Mouse (Mus musculus) hindbrain, embryonic 14.5 days (tissue): ENCODE measurements around the gene 1110002E22Rik. TPM values are rescaled to one million over a fixed set of nuclear protein-coding genes. Genes with fewer than 3 reads are reported as not detected.

Experiments used
- ATAC-seq: fragments of 200-750 bp; cut with Nextera tagmentation; 2 replicates; pipeline ENCODE4 v1.8.0; 2017; ENCODE audit warnings: moderate number of reproducible peaks, mild to moderate bottlenecking, moderate TSS enrichment, moderate library complexity; ENCODE audit not compliant: low FRiP score
- DNase-seq: peaks from one replicate; pipeline ENCODE4 v3.0.0-alpha.2; 2015; ENCODE audit warnings: low spot score
- H3K27ac ChIP-seq: fragments of 300-500 bp; sonication (generic); 2 replicates; pipeline ENCODE4 v1.5.1; 2014; ENCODE audit warnings: mild to moderate bottlenecking, moderate library complexity
- H3K27me3 ChIP-seq: fragments of 300-500 bp; sonication (generic); 2 replicates; pipeline ENCODE4 v1.6.1; 2014; ENCODE audit warnings: mild to moderate bottlenecking, low read length, mixed read lengths; ENCODE audit not compliant: control insufficient read depth, insufficient read depth
- H3K36me3 ChIP-seq: fragments of 300-500 bp; sonication (generic); replicated peaks from 2 replicates; pipeline ENCODE4 v1.6.1; 2014; ENCODE audit not compliant: control insufficient read depth, insufficient read depth
- H3K4me1 ChIP-seq: fragments of 300-500 bp; sonication (generic); replicated peaks from 2 replicates; pipeline ENCODE4 v1.6.1; 2014; ENCODE audit warnings: antibody characterized with exemption, low read length, mixed read lengths; ENCODE audit not compliant: control insufficient read depth, insufficient read depth
- H3K4me2 ChIP-seq: fragments of 300-500 bp; sonication (generic); replicated peaks from 2 replicates; pipeline ENCODE4 v1.6.1; 2014; ENCODE audit warnings: mild to moderate bottlenecking, moderate library complexity
- H3K4me3 ChIP-seq: fragments of 300-500 bp; sonication (generic); replicated peaks from 2 replicates; pipeline ENCODE4 v1.5.1; 2014; ENCODE audit warnings: mild to moderate bottlenecking, low read length
- H3K9ac ChIP-seq: fragments of 300-500 bp; sonication (generic); 2 replicates; pipeline ENCODE4 v1.6.1; 2014
- H3K9me3 ChIP-seq: fragments of 300-500 bp; sonication (generic); 2 replicates; pipeline ENCODE4 v1.6.1; 2016; ENCODE audit warnings: low read length; ENCODE audit not compliant: control insufficient read depth
- WGBS: fragments of 180-500 bp; shearing (Covaris S2); extraction: QIAGEN DNeasy Blood & Tissue Kit; methylation state at CpG from one replicate; pipeline ENCODE4 v1.1.7; 2014; 5-methylcytosine and 5-hydroxymethylcytosine counted together
- polyA plus RNA-seq: library from polyadenylated mRNA; unstranded; fragments of >200 nt; fragmentation: Nextera tagmentation; extraction: Ambion mirVana; gene quantifications from 2 replicates; pipeline ENCODE4 v1.2.1, GENCODE M21; 2014

The 1110002E22Rik gene
- polyA plus RNA-seq, 1 experiment from 2014 or later = 0.07 TPM

DNA sequence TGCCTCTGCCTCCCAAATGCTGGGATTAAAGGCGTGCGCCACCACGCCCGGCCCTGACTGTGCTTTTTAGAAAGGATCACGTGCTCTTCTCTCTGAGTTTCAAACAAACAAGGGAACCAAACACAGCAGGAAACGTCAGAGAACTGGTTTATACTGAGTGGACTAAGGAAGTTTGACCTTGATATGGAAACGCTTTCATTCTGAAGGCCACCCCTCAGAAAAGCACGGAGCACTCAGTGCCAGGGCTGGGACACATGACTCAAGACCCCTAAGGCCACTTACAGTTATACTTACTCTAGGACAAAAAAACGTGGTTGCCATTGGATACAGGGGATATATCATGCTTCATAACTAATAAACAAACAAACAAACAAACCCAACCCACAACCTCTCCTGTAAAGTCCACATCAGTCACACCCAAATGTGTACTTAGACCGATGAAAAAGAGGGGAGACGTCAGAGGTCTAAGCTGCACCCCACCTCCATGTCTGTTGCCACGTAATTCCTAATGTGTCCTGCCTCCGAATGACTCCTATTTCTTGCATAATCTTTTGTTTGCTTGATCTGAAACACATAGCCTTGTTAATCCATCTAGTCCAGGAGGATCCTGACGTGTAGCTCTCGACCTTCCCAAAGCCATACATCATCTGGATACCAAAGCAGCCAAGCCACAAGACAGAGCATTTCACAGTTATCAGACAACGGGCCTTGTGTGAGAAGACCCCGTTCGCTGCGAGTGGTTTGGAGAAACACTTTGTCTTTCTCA lies 31.6 kb downstream of the 1110002E22Rik start:
- H3K27me3 ChIP-seq = no peaks in the 10 kb centered on the region
- no peak overlapping the region for H3K4me2 ChIP-seq
- DNase-seq = no peak
- no peaks in the 10 kb centered on the region for H3K9me3 ChIP-seq
- 0 out of 2 replicates have a peak, but pooled peaks cover 3% of the 10 kb centered on the region for H3K4me1 ChIP-seq
- 77% methylated on average over 19 of the region's 19 CpGs for WGBS
- no peaks in the 10 kb centered on the region for H3K36me3 ChIP-seq
- no peak overlapping the region for H3K27ac ChIP-seq
- no peak overlapping the region for H3K9ac ChIP-seq
- no peak overlapping the region for H3K4me3 ChIP-seq
- no peak for ATAC-seq

DNA sequence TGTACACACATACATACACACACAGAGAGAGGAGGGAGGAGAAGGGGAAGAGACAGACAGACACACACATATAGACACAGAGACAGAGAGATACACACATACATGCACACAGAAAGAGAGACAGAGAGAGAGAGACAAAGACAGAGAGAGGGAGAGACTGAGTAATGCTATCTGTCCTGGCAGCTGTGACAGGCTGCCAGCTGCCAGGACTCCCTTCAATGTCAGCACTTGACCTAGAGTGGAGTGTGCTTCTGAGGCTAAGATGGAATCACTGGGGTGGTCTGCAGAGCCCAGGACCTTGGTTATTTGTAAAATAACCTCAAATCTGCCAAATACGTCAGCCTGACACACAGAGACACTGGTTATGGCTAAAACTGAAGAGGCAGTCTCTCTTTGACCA lies 32.9 kb downstream of the 1110002E22Rik start:
- H3K4me2 ChIP-seq = no peak overlapping the region
- 78% methylated on average over 1 of the region's 1 CpGs for WGBS
- H3K4me1 ChIP-seq = 0 out of 2 replicates have a peak, but pooled peaks cover 3% of the 10 kb centered on the region
- H3K4me3 ChIP-seq = no peak overlapping the region
- no peak overlapping the region for H3K27ac ChIP-seq
- H3K9me3 ChIP-seq = no peaks in the 10 kb centered on the region
- ATAC-seq (no peak), DNase-seq (no peak)
- H3K36me3 ChIP-seq = no peaks in the 10 kb centered on the region
- no peak overlapping the region for H3K9ac ChIP-seq
- H3K27me3 ChIP-seq = no peaks in the 10 kb centered on the region

DNA sequence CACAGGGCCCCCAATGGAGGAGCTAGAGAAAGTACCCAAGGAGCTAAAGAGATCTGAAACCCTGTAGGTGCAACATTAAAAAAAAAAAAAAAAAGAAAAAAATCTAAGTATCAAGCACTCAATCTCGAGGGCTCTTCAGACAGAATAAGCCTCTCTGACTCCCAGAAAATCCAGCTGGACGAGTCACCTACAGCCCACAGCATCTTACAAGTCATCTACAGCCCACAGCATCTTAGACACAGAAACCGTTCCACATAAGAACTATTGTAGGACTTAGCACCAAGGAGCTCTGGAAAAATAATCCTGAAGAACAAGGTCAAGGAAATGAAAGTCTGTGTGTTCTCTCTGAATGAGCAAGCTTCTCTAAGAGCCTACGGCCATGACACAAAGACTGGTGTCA lies 37.1 kb downstream of the 1110002E22Rik start:
- Histone ChIP-seq H3K9me3 (no peaks in the 10 kb centered on the region), H3K9ac (no peak overlapping the region), H3K4me1 (no peaks in the 10 kb centered on the region), H3K4me2 (no peak overlapping the region), H3K4me3 (no peak overlapping the region), H3K27ac (no peak overlapping the region), H3K27me3 (no peaks in the 10 kb centered on the region), H3K36me3 (no peaks in the 10 kb centered on the region)
- DNase-seq (no peak), ATAC-seq (no peak)
- WGBS = 91% methylated on average over 4 of the region's 4 CpGs

DNA sequence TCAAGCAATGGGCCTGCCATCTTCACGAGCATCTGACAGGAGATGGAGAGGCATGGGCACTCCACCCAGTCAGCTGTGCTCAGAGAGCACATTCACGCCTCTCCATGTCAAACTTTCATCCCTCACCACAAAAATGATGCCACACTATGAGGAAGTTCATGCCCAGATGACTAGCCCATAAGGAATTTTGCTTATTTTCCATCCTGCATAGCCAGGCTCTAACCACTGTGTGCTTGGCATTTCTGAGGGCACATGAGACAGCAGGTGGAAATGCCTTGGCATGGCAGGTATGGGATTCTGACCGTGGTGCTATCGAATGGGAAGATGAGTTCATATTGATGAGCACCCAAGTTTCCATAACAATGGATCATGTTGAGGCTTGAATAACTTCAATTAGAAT lies 38.8 kb downstream of the 1110002E22Rik start:
- ATAC-seq (no peak), DNase-seq (no peak)
- no peak overlapping the region for H3K4me2 ChIP-seq
- H3K4me1 ChIP-seq = no peaks in the 10 kb centered on the region
- H3K36me3 ChIP-seq = no peaks in the 10 kb centered on the region
- WGBS = 91% methylated on average over 4 of the region's 4 CpGs
- no peak overlapping the region for H3K27ac ChIP-seq
- no peaks in the 10 kb centered on the region for H3K9me3 ChIP-seq
- H3K27me3 ChIP-seq = no peaks in the 10 kb centered on the region
- no peak overlapping the region for H3K9ac ChIP-seq
- H3K4me3 ChIP-seq = no peak overlapping the region

DNA sequence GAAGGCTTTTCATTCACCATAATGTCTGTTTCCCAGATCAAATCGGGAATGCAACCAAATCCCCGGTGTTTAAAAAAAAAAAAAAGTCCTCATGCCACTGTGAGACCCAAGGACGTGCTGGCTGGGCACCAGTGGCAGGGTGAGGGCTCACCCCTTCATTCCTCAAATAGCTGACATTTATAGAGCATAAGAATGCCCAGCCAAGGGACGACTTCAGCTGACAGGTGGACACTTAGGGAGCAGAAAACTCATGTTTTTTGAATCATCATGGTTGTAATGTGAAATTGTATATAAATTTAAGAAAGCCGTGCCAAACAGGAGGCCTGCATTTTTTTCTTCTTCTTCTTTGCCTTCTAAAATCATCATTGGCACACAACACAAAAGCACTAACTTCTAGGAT lies 40.2 kb downstream of the 1110002E22Rik start:
- no peaks in the 10 kb centered on the region for H3K4me1 ChIP-seq
- 70% methylated on average over 5 of the region's 5 CpGs for WGBS

DNA sequence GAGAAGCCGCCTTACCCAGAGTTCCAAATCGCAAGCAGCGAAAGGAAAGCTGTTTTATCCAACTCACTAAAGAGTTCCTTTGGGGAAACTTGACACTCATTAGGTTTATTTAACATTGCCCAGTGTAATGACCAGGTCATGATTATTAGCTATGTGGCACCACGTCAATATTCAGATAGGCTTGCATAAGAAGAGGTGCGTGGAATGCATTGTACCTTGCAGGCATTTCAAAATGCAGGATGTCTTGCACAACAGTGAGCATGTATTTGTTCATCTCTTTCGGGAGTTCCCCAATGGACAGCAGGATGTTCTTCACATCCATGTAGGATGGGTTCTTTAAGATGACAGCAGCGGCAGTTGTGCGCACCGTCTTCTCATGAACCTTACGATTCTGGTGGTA lies 42.0 kb downstream of the 1110002E22Rik start:
- WGBS = 97% methylated on average over 10 of the region's 10 CpGs
- no peaks in the 10 kb centered on the region for H3K36me3 ChIP-seq
- no peaks in the 10 kb centered on the region for H3K27me3 ChIP-seq
- no peak overlapping the region for H3K27ac ChIP-seq
- no peak overlapping the region for H3K4me2 ChIP-seq
- H3K4me3 ChIP-seq = no peak overlapping the region
- DNase-seq (no peak), ATAC-seq (no peak)
- no peak overlapping the region for H3K9ac ChIP-seq
- H3K4me1 ChIP-seq = no peaks in the 10 kb centered on the region
- H3K9me3 ChIP-seq = no peaks in the 10 kb centered on the region

More for the DNA sequence above, 40.2 kb downstream of the 1110002E22Rik start:
- Histone ChIP-seq H3K4me3 (no peak overlapping the region), H3K27ac (no peak overlapping the region), H3K36me3 (no peaks in the 10 kb centered on the region), H3K9me3 (no peaks in the 10 kb centered on the region), H3K27me3 (no peaks in the 10 kb centered on the region), H3K9ac (no peak overlapping the region), H3K4me2 (no peak overlapping the region)
- DNase-seq (no peak), ATAC-seq (no peak)

DNA sequence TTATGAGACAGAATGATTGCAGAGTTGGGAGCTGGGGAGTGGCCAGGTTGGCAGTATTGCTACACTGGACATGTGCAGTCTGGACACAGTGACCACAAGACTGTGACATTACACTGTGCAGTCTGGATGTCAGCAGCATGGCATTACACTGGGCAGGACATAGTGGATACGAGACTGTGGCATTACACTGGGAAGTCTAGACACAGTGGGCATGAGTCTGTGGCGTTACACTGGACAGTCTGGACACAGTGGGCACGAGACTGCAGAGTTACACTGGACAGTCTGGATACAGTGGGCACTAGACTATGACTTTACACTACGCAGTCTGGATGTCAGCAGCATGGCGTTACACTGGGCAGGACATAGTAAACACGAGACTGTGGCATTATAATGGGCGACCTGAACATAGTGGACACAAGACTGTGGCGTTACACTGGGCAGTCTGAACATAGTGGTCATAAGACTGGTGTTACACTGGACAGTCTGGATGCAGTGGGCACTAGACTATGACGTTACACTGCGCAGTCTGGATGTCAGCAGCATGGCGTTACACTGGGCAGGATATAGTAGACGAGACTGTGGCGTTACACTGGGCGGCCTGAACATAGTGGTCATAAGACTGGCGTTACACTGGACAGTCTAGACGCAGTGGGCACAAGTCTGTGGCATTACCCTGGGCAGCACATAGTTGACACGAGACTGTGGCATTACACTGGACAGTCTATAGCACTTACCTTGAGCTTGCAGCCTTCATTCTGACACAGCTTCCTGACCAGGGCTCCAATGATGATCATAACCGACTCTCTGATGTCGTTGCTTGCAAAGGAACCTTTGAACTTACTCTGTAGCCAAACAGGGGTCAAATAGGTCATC lies 46.3 kb downstream of the 1110002E22Rik start:
- Histone ChIP-seq H3K27me3 (no peaks in the 10 kb centered on the region), H3K9me3 (no peaks in the 10 kb centered on the region), H3K4me3 (no peak overlapping the region), H3K9ac (no peak overlapping the region), H3K36me3 (no peaks in the 10 kb centered on the region), H3K4me2 (no peak overlapping the region), H3K27ac (no peak overlapping the region), H3K4me1 (no peaks in the 10 kb centered on the region)
- WGBS = 94% methylated on average over 19 of the region's 19 CpGs
- ATAC-seq = no peak
- no peak for DNase-seq

DNA sequence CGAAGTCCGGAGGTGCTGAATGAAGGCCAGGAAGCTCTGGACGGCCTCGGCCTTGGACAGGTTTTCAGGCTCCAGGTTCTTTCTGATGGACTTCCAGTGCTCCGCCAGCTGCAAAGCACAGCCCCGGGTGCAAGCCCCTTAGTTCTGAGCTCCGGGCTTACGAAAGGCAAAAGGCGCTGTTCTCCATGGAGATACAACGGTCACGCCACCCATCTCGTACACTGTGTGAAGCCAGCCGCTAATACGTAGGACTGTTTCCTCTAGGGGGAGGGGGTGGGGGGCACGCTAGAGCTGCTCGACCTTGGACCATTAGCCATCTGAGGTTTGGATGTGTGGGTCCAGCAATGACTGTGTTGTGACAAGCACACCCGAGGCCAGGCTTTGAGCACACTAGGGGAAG lies 49.3 kb downstream of the 1110002E22Rik start:
- WGBS = 84% methylated on average over 17 of the region's 17 CpGs
- H3K9me3 ChIP-seq = no peaks in the 10 kb centered on the region
- DNase-seq = no peak
- H3K4me1 ChIP-seq = no peaks in the 10 kb centered on the region
- H3K9ac ChIP-seq = no peak overlapping the region
- H3K36me3 ChIP-seq = no peaks in the 10 kb centered on the region
- no peak overlapping the region for H3K4me3 ChIP-seq
- no peak overlapping the region for H3K27ac ChIP-seq
- no peak for ATAC-seq
- no peaks in the 10 kb centered on the region for H3K27me3 ChIP-seq
- H3K4me2 ChIP-seq = no peak overlapping the region

DNA sequence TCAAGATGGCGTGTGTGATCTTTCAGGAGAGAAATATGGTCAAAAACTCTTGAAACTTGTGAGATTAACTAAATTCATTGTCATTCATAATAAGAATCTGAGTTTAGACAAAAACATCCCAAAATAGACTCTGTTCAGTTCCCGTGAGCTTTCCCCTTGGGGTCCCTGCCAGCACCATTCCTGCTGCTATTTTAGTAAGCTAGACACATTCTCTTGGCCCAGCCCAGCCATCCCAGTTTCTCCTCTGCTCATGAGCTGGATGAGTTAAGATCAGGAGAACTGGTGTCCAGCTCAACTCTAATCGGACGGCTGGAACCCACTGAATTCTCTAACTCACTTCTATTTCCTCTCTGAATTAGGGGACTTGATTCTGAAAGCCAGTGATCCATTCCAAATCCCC lies 52.0 kb downstream of the 1110002E22Rik start:
- Histone ChIP-seq H3K9ac (no peak overlapping the region), H3K4me3 (no peak overlapping the region), H3K27me3 (no peaks in the 10 kb centered on the region), H3K4me1 (no peaks in the 10 kb centered on the region), H3K4me2 (no peak overlapping the region), H3K9me3 (no peaks in the 10 kb centered on the region), H3K36me3 (no peaks in the 10 kb centered on the region), H3K27ac (no peak overlapping the region)
- WGBS = 88% methylated on average over 4 of the region's 4 CpGs
- DNase-seq (no peak), ATAC-seq (no peak)
